Mouse (Mus musculus) adrenal gland, postnatal 10 days (tissue): ENCODE data around the gene Creb3l1. TPM values are rescaled to one million over a fixed set of nuclear protein-coding genes. Genes with fewer than 3 reads are reported as not detected.
A peak's percentile ranks its signal among the peaks of the same experiment; 100 is the strongest.

ENCODE experiments used
- DNase-seq: peaks from one replicate; pipeline ENCODE4 v3.0.0; 2021; ENCODE audit warnings: mixed read lengths
- long read RNA-seq, 2 experiments: library from polyadenylated mRNA; stranded (forward); transcript quantifications; one replicate each; pipeline ENCODE4 v2.0.0; 2021
- total RNA-seq, 2 experiments: library from RNA; stranded (reverse); gene quantifications; 2 replicates each; pipeline ENCODE4 v1.2.3; 2021

Creb3l1 gene
- total RNA-seq = 10 to 100 TPM; 11.7 to 16.7 TPM
- long read RNA-seq, experiment 1, partial matches to known transcripts = 1 of 1 reads
- long read RNA-seq, experiment 1, other reads (novel, unspliced or antisense) = 0 of 1 reads
- long read RNA-seq, experiment 2, transcript Creb3l1-201 (12 exons, 2,603 nt) = major isoform, 5 of 6 reads
- long read RNA-seq, experiment 2, partial matches to known transcripts = 1 of 6 reads
- long read RNA-seq, experiment 2, other reads (novel, unspliced or antisense) = 0 of 6 reads

GRCm38 (mm10) chr2:92024274-92024672 lies at the start of gene Creb3l1:
Creb3l1 (minus strand) TSS chr2:92024502.
- DNase-seq = peak; percentile 84

GRCm38 (mm10) chr2:92071143-92071542 lies 46.8 kb upstream of the Creb3l1 start:
- DNase-seq = no peak

GRCm38 (mm10) chr2:92069630-92070029 lies 45.3 kb upstream of the Creb3l1 start:
- no peak for DNase-seq

GRCm38 (mm10) chr2:92067600-92067999 lies 43.3 kb upstream of the Creb3l1 start:
- no peak for DNase-seq

GRCm38 (mm10) chr2:92066899-92067298 lies 42.6 kb upstream of the Creb3l1 start:
- DNase-seq = no peak

- DNase-seq = no peak
These were observed 41.6 kb upstream of the Creb3l1 start for GRCm38 (mm10) chr2:92065938-92066337.

GRCm38 (mm10) chr2:92065269-92065888 lies 41.1 kb upstream of the Creb3l1 start:
- no peak for DNase-seq

- DNase-seq = no peak
These were observed 38.8 kb upstream of the Creb3l1 start for GRCm38 (mm10) chr2:92063106-92063505.

- DNase-seq = no peak
These were observed 37.0 kb upstream of the Creb3l1 start for GRCm38 (mm10) chr2:92061337-92061736.

- DNase-seq = no peak
These were observed 36.0 kb upstream of the Creb3l1 start for GRCm38 (mm10) chr2:92060291-92060690.

GRCm38 (mm10) chr2:92059481-92060220 lies 35.3 kb upstream of the Creb3l1 start:
- peak; percentile 76 for DNase-seq

GRCm38 (mm10) chr2:92058936-92059335 lies 34.6 kb upstream of the Creb3l1 start:
- no peak for DNase-seq

- peak; percentile 95 for DNase-seq
These were observed 34.2 kb upstream of the Creb3l1 start for GRCm38 (mm10) chr2:92058469-92058868.

- no peak for DNase-seq
These were observed 32.5 kb upstream of the Creb3l1 start for GRCm38 (mm10) chr2:92056760-92057159.

- DNase-seq = peak; percentile 76
These were observed 31.5 kb upstream of the Creb3l1 start for GRCm38 (mm10) chr2:92055831-92056236.

- peak; percentile 96 for DNase-seq
These were observed 31.0 kb upstream of the Creb3l1 start for GRCm38 (mm10) chr2:92055101-92055813.

GRCm38 (mm10) chr2:92052754-92053153 lies 28.5 kb upstream of the Creb3l1 start:
- DNase-seq = no peak

- peak; percentile 41 for DNase-seq
These were observed 27.9 kb upstream of the Creb3l1 start for GRCm38 (mm10) chr2:92052188-92052587.

- no peak for DNase-seq
These were observed 23.9 kb upstream of the Creb3l1 start for GRCm38 (mm10) chr2:92048034-92048690.

GRCm38 (mm10) chr2:92047601-92048000 lies 23.3 kb upstream of the Creb3l1 start:
- DNase-seq = peak; percentile 32

GRCm38 (mm10) chr2:92043285-92043684 lies 19.0 kb upstream of the Creb3l1 start:
- DNase-seq = no peak

GRCm38 (mm10) chr2:92041538-92041937 lies 17.2 kb upstream of the Creb3l1 start:
- DNase-seq = no peak
